Mouse (Mus musculus) bone marrow macrophage, adult 2 months (primary cell): ENCODE data around the gene Cul4a.

Experiments used
- CTCF ChIP-seq: IDR thresholded peaks from 2 replicates; pipeline ENCODE4 v1.5.1; 2012; ENCODE audit warnings: low read depth, mild to moderate bottlenecking, low read length, moderate library complexity
- POLR2A ChIP-seq: IDR thresholded peaks from 2 replicates; pipeline ENCODE4 v1.6.1; 2012; ENCODE audit warnings: mild to moderate bottlenecking, low read depth, low read length, borderline replicate concordance

- TF ChIP-seq CTCF = no peak
- TF ChIP-seq POLR2A = no peak
These were observed 82.2 kb downstream of the Cul4a start for GRCm38 (mm10) chr8:13187638-13188037.
